Mouse (Mus musculus) ovary, postnatal 10 days (tissue): ENCODE results near the gene Stk32b.

Source experiments
- DNase-seq: peaks from one replicate; pipeline ENCODE4 v3.0.0; 2022; ENCODE audit warnings: low spot score

Gene Stk32b

DNA sequence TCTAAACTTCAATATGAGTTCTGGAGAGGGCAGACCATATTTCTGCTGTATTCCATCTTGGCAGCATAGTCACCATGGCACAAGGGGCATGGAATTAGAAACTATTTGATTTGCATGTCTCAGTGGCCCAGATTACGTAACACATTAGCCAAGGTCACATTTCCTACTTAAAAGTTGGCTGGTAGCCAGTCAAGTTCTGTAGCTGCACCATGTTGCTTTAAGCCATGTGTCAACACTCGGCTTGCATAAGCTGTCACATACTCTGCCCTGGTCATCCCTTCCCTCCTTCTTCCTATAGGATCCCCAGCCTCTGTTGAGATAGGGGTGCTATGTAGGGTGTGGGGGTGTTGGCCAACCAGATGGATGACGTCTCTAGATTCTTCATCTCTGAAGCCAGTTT lies 196.5 kb downstream of the Stk32b start:
- no peak for DNase-seq

GRCm38 (mm10) chr5:37512479-37512878 lies 204.5 kb downstream of the Stk32b start:
- DNase-seq = no peak

GRCm38 (mm10) chr5:37506880-37507519 lies 210.0 kb downstream of the Stk32b start:
- no peak for DNase-seq

DNA sequence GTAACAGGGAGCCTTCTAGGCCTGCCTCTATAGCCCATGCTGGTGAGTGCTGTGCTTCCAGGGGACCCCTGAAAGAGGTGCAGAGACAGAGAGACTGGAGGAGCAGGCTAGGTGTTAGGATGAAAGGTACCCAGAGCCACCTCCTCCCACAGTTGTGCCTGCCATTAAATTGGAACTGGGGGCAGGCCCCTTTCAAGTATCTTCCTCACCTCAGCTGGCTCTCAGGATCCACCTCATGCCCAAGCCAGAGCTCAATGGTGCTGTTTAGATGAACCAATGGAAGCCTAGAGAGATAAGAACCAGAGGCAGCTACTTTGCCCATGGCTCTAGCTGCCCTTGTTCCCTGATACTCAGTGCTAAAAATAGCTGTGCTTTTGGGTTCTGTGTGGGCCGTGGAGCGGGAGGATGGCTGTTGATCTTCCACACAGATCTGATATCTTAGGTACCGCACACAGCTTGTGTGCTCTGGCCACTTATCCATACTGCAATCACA lies 221.9 kb downstream of the Stk32b start:
- no peak for DNase-seq

DNA sequence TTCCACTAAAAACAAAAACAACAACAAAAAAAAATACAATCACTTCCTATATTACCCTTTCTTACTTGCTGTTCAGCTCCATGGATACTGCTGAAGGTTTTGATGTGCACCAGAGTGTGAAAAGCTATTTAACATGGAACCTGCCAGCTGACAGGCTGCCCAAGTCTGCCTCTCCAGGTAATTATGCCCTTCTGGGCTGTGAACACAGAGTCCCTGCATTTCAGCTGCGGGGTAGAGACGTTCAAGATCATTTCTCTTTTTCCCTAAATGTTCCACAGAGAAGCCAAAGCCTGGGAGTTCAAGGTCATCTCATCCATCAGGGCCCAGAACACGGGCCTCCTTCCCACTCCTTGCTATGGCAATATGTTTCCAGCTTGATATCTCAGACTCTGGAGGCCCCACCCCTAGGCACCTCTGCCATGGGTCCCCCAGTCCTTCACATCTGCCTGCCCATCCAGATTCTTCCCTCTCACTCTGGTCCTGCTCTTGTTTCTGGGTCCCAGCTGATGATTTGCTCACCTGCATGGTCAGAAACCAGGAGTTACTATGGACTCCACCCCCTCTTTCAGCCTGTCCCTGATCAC lies 244.9 kb downstream of the Stk32b start:
- no peak for DNase-seq

DNA sequence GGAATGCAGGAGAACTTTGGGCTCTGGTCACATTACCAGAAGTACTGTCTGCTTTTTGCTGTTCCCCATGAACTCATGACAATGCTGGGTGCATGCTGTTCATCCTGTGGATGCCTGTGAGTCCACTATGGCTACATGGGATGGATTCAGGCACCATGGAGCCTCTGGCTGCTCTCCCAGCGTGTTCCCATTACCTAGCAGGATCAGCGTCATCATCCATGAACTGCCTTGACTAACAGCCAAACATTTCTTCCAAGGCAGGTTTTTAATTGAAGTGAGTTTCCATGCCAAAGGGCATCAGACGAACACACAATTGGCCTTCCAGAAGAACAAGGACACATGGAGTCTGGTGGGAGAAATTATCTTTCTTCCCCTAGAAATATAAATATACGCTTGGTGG lies 245.4 kb downstream of the Stk32b start:
- DNase-seq = no peak

GRCm38 (mm10) chr5:37469031-37469430 lies 247.9 kb downstream of the Stk32b start:
- DNase-seq = no peak

DNA sequence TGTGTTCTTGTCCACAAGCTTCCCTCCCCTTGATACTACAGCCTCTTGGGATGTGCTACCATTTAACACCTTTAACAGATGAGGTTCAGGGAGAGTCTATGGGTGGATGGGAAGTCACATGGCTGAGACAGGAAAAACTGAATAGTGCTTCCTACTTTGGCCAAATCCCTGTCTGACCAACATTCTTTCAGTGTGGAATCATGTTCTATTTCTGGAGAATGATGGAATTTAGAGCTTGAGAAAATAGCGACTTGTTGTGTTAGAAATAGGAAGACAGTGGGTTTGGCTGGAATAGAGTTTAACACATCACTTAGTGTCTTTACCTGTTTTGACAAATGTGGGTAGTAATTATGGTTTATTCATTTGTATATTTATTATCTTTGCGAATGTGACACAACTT lies 249.3 kb downstream of the Stk32b start:
- DNase-seq = no peak

GRCm38 (mm10) chr5:37465461-37465860 lies 251.5 kb downstream of the Stk32b start:
- no peak for DNase-seq

DNA sequence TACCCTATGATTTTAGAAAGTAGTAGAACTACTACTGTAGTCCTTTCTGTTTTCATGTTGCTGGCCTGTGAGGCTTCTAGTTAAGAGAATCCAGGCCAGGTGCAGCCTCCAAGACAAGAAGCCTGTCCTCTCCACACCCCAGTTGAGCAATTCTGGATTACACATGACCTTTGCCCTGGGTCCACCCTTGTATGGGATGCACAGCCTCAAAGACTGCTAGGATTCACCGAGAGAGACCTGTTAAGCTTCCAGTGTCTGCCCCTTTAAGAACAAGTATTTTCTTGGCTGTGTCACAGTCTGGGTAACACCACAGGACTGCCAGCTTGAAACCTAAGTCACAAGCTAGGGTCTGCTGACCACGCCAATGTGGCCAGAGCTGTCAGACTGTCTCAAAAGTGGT lies 258.7 kb downstream of the Stk32b start:
- DNase-seq = no peak

GRCm38 (mm10) chr5:37457831-37458230 lies 259.1 kb downstream of the Stk32b start:
- no peak for DNase-seq

DNA sequence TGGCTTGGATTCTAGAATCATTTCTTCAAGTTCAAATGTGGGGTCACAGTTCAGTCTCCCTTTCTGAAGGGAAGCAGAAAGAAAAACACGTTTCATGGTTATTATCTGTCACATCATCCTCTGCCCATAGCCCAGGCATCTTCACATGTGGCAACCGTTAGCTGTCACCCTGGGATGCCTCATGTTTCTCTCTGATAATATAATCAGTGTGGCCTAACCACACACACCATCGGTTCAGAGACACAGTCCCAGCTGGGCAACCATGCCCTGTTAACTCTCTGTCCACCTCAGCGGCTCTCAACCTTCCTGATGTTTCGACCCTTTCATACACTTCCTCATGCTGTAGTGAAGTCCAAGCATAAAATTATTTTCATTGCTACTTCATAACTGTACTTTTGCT lies 259.8 kb downstream of the Stk32b start:
- no peak for DNase-seq

DNA sequence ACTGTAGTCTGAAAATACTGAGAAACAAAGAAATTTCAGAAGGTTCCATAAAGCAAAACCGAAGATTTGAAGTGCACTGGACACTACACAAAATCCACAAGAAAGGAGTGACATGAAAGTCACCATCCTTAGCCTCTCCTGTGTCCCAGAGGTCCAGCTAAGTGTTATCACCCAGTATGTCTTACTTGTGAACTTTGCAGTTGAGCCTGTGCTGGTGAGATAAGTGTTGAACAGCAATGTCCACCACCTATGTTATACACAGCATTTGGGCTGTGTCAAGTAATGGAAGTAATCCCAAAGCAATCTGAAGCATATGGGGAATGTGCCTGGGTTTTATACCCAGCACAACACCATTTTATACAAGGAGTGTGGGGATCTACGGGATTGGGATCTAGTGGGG lies 260.4 kb downstream of the Stk32b start:
- DNase-seq = no peak

DNA sequence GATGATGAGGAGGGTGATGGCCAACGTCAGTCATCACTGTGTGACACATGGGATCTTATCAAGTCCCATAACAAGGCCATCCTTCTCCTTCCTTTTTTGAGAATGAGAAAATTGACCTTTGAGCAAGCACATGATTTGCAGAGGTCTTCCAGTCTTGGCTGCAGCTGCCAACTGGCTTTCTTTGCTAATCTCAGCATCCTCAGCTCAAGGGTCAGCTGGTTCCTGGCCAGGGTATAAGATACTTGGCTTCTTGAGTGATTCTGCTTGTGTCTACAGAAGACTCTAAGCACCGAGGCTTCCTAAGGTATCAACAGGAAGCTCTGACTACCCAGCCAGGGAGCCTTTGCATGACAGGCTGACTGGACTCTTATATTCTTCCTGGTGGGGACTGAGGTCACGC lies 269.4 kb downstream of the Stk32b start:
- no peak for DNase-seq

- no peak for DNase-seq
Observed at GRCm38 (mm10) chr5:37442767-37443166, 274.2 kb downstream of the Stk32b start.

GRCm38 (mm10) chr5:37435417-37435816 lies 281.6 kb downstream of the Stk32b start:
- DNase-seq = no peak

DNA sequence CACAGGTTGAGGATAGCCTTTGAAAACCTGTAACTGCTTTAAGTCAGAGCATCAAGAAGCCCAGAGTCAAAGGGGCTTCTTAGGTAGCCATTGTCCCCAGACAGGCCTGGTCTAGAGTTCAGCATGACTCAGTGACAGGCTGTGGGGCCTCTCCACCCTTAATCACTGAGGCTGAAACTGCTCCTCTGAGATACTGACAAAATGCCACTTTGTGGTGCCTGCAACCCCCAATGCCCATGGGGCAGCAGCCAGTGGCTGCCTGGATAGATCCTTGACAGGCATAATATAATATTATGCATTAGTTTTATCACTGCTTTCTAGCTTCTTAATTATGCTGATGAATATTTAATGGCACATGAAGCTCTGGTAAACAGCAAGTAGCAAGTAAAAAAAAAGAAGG lies 289.8 kb downstream of the Stk32b start:
- no peak for DNase-seq

GRCm38 (mm10) chr5:37419028-37419427 lies 297.9 kb downstream of the Stk32b start:
- DNase-seq = no peak
